Mouse (Mus musculus) cerebellum, adult 2 months (tissue): ENCODE measurements around the gene Tsga10. TPM values are rescaled to one million over a fixed set of nuclear protein-coding genes. Genes with fewer than 3 reads are reported as not detected.

Source experiments
- DNase-seq, 2 experiments: peaks; one replicate each; pipeline ENCODE4 v3.0.0; 2021
- H3K27ac ChIP-seq: fragments of 200-500 bp; 2 replicates; pipeline ENCODE4 v1.5.1; 2012; ENCODE audit warnings: low read length, control low read depth, inconsistent platforms; ENCODE audit not compliant: insufficient read depth
- H3K27me3 ChIP-seq: fragments of 200-500 bp; 2 replicates; pipeline ENCODE4 v1.6.1; 2012; ENCODE audit warnings: inconsistent platforms, mild to moderate bottlenecking, low read length, moderate library complexity; ENCODE audit not compliant: control insufficient read depth, insufficient read depth
- H3K4me1 ChIP-seq: fragments of 200-500 bp; 2 replicates; pipeline ENCODE4 v1.6.1; 2011; ENCODE audit warnings: low read length; ENCODE audit not compliant: control insufficient read depth, insufficient read depth
- H3K4me3 ChIP-seq: fragments of 200-500 bp; replicated peaks from 2 replicates; pipeline ENCODE3; 2011; ENCODE audit warnings: mild to moderate bottlenecking, low read depth, low read length, control low read depth; ENCODE audit not compliant: insufficient read depth
- CTCF ChIP-seq: fragments of 200-500 bp; IDR thresholded peaks from 2 replicates; pipeline ENCODE4 v1.5.1; 2011; ENCODE audit warnings: low read depth, mild to moderate bottlenecking, control low read depth, low read length, moderate library complexity, borderline replicate concordance; ENCODE audit not compliant: insufficient read depth
- POLR2A ChIP-seq: fragments of 200-500 bp; IDR thresholded peaks from 2 replicates; pipeline ENCODE4 v1.6.1; 2011; ENCODE audit warnings: low read length, control low read depth, borderline replicate concordance; ENCODE audit not compliant: insufficient read depth
- WGBS: fragments of 180-500 bp; shearing (Covaris S2); methylation state at CpG from one replicate; pipeline ENCODE4 v1.1.7; 2018; 5-methylcytosine and 5-hydroxymethylcytosine counted together
- polyA plus RNA-seq: library from polyadenylated mRNA; depleted of rRNA; stranded (reverse); fragments of >200 nt; gene quantifications from 2 replicates; pipeline ENCODE4 v1.2.3, GENCODE M21; 2012

The Tsga10 gene
- polyA plus RNA-seq, 1 experiment, result 7.3 TPM

- 59% methylated on average over 10 of the region's 10 CpGs for WGBS
Observed at GRCm38 (mm10) chr1:37868640-37869039, 2.4 kb upstream of the Tsga10 start.

GRCm38 (mm10) chr1:37867684-37868322, 1.6 kb upstream of the Tsga10 start:
- TF ChIP-seq POLR2A, result no peak
- no peak for TF ChIP-seq CTCF
- Histone ChIP-seq H3K27me3 (no peaks in the 10 kb centered on the region), H3K27ac (no peak overlapping the region), H3K4me1 (no peaks in the 10 kb centered on the region; the same call in 1 of the 2 replicates), H3K4me3 (no peak overlapping the region)
- 67% methylated on average over 10 of the region's 10 CpGs for WGBS
- DNase-seq, result no peak

More at GRCm38 (mm10) chr1:37868640-37869039, 2.4 kb upstream of the Tsga10 start:
- no peaks in the 10 kb centered on the region for H3K27me3 ChIP-seq
- H3K4me1 ChIP-seq, result no peaks in the 10 kb centered on the region; the same call in 1 of the 2 replicates
- no peak overlapping the region for H3K4me3 ChIP-seq
- DNase-seq, result no peak
- no peak overlapping the region for H3K27ac ChIP-seq
- TF ChIP-seq CTCF (no peak), POLR2A (no peak)

DNA sequence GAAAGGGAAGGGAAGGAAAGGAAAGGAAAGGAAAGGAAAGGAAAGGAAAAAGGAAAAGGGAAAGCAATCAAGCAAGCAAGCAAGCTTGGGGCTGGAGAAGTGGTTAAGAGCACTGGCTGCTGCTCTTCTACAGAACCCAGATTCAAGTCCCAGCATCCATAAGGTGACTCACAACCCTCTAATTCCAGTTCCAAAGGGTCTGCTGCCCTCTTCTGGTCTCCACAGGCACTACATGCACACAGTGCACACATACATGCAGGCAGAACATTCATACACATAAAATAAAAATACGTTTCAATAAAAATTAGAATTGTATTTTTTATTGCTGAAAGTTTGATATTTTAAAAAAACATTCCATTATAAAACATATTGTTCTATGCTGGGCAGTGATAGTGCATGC, 827 bp upstream of the Tsga10 start:
- TF ChIP-seq CTCF (peak; percentile 60), POLR2A (no peak)
- Histone ChIP-seq H3K4me3 (no peak overlapping the region), H3K27me3 (no peaks in the 10 kb centered on the region), H3K4me1 (no peaks in the 10 kb centered on the region; the same call in 1 of the 2 replicates), H3K27ac (no peak overlapping the region)
- 95% methylated on average over 1 of the region's 1 CpGs for WGBS
- DNase-seq, result peak; percentile 38 to 48

DNA sequence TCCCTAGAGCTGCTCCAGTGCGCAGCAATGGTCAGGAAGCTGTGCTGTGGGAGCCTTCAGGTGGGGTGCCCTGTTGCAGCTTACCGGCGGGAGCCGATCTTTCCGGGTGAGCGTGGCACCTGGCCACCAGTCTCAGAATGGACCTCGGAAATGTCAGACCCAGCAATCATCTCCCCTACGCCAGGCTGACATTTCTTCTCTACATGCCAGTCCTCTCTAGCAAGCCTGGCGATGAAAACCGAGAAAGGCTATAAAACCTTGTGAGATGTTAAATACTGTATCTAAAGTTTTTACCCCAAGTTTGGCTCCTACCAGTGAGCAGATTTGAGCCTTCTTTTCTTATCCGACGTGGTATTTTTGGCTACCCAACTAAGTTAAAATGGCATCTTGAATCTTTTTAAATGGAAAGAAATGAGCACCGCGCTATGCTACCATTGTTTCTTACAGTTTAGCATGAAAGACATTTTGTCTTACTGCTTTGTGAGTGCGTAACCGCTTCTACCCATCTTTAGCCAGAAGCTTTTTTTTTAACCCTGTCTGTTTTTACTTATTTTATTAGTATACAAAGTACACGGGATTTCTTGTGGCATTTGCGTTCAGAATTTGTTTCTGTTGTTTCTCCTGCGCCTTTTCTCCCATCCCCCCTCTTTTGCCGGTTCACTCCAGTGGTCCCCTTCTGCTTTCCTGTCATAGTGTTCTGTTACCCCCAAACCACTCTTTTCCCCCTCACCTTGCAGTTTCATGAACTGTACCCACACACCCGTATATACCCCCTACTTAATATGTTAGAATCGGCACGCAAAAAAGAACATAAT, 621 bp downstream of the Tsga10 start:
- peak in 1 of 2 experiments; percentile 22 for DNase-seq

GRCm38 (mm10) chr1:37864511-37865400, 1.5 kb downstream of the Tsga10 start:
- Histone ChIP-seq H3K27me3 (no peaks in the 10 kb centered on the region), H3K4me3 (peak overlapping the region; percentile 99), H3K4me1 (no peaks in the 10 kb centered on the region; the same call in 1 of the 2 replicates), H3K27ac (peak overlapping the region; percentile 87)
- no peak for TF ChIP-seq CTCF
- peak; percentile 98 for TF ChIP-seq POLR2A
- DNase-seq, result peak; percentile 100
- WGBS, result under 1% methylated on average over 90 of the region's 90 CpGs

More for the DNA sequence above, 621 bp downstream of the Tsga10 start:
- peak overlapping the region; percentile 87 for H3K27ac ChIP-seq
- 9% methylated on average over 23 of the region's 23 CpGs for WGBS
- H3K4me1 ChIP-seq, result no peaks in the 10 kb centered on the region; the same call in 1 of the 2 replicates
- H3K27me3 ChIP-seq, result no peaks in the 10 kb centered on the region
- H3K4me3 ChIP-seq, result peak overlapping the region; percentile 89
- TF ChIP-seq POLR2A, result no peak
- no peak for TF ChIP-seq CTCF

- no peak for TF ChIP-seq CTCF
- no peak for TF ChIP-seq POLR2A
- WGBS, result 11% methylated on average over 2 of the region's 2 CpGs
- no peaks in the 10 kb centered on the region for H3K4me1 ChIP-seq
- H3K4me3 ChIP-seq, result no peak overlapping the region
- no peak overlapping the region for H3K27ac ChIP-seq
- no peak for DNase-seq
- no peaks in the 10 kb centered on the region for H3K27me3 ChIP-seq
Observed at GRCm38 (mm10) chr1:37850696-37851095, 15.5 kb downstream of the Tsga10 start.

GRCm38 (mm10) chr1:37846878-37847277, 19.4 kb downstream of the Tsga10 start:
- H3K4me3 ChIP-seq, result no peak overlapping the region
- no peak overlapping the region for H3K27ac ChIP-seq
- TF ChIP-seq POLR2A, result no peak
- TF ChIP-seq CTCF, result no peak
- DNase-seq, result no peak
- H3K4me1 ChIP-seq, result no peaks in the 10 kb centered on the region
- H3K27me3 ChIP-seq, result no peaks in the 10 kb centered on the region
- WGBS, result 90% methylated on average over 8 of the region's 8 CpGs
